Mouse (Mus musculus): ENCODE data around the gene Sde2.

DNA sequence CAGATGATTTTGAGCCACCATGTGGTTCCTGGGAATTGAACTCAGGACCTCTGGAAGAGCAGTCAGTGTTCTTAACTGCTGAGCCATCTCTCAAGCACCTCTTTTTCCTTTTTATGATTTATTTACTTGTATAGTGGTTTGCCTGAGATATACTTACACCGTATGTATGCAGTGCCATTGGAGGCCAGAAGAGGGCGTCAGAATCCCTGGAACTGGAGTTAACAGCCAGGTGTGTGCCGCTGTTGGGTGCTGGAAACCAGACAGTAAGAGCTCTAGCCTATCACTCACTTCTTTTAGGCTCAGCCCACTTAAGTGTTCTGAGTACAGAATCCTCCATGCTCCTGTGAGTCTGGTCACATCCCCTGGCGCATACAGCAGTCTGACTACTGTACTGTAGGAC lies 26.5 kb downstream of the Sde2 start:
- no peak for TF ChIP-seq CTCF (IDR thresholded peaks at IDR 0.05; ENCODE audit: extremely low read depth, insufficient read depth, insufficient read length, insufficient replicate concordance)
- TF ChIP-seq POLR2A (IDR thresholded peaks at IDR 0.05; ENCODE audit: low read depth, low read length): no peak

Measured in spleen, adult 2 months (tissue).